Mouse (Mus musculus) CH12.LX (cell line): ENCODE measurements around the gene Flt3l. TPM values are rescaled to one million over a fixed set of nuclear protein-coding genes. Genes with fewer than 3 reads are reported as not detected.

Experiments used
- DNase-seq: peaks from one replicate; pipeline ENCODE4 v3.0.0-alpha.2; 2013; ENCODE audit errors: extremely low read depth
- H3K27ac ChIP-seq: 2 replicates; pipeline ENCODE4 v1.5.1; 2012; ENCODE audit warnings: low read depth, mild to moderate bottlenecking, control low read depth, moderate library complexity; ENCODE audit not compliant: insufficient read depth
- H3K27me3 ChIP-seq: replicated peaks from 2 replicates; pipeline ENCODE3; 2012; ENCODE audit warnings: inconsistent platforms
- H3K36me3 ChIP-seq, 2 experiments: replicated peaks in 1 of 2; 2 replicates each; pipeline versions ENCODE3 to v1.6.1; 2012; ENCODE audit warnings: inconsistent platforms in 1 of 2, low read length in 1 of 2, mild to moderate bottlenecking in 1 of 2, mixed read lengths in 1 of 2, moderate library complexity in 1 of 2; ENCODE audit not compliant: control insufficient read depth in 1 of 2, insufficient read depth in 1 of 2
- H3K4me1 ChIP-seq, 2 experiments: 2 replicates each; pipeline ENCODE4 v1.6.1; 2012; ENCODE audit warnings: inconsistent platforms in 1 of 2, moderate library complexity in 1 of 2; ENCODE audit not compliant: insufficient read depth in 2 of 2, control insufficient read depth in 1 of 2
- H3K4me2 ChIP-seq: 2 replicates; pipeline ENCODE4 v1.6.1; 2012; ENCODE audit warnings: low read depth, mild to moderate bottlenecking, control low read depth; ENCODE audit not compliant: poor library complexity, insufficient read depth, severe bottlenecking
- H3K4me3 ChIP-seq, 3 experiments: fragments of 150-350 bp in 1 of 3; sonication (generic) in 1 of 3; replicated peaks in 1 of 3; 2 replicates each; pipeline versions ENCODE3 to v1.5.1; 2011 to 2012; ENCODE audit warnings: low read depth in 2 of 3, low read length in 2 of 3, mild to moderate bottlenecking in 2 of 3, moderate library complexity in 2 of 3, control low read depth in 1 of 3, improper control_type of control experiment in 1 of 3, inconsistent platforms in 1 of 3, mixed read lengths in 1 of 3; ENCODE audit not compliant: poor library complexity in 1 of 3
- H3K79me2 ChIP-seq: replicated peaks from 2 replicates; pipeline ENCODE4 v1.6.1; 2012; ENCODE audit warnings: mild to moderate bottlenecking, moderate library complexity; ENCODE audit not compliant: control insufficient read depth, poor library complexity, insufficient read depth, severe bottlenecking; ENCODE audit errors: extremely low read depth
- H3K9ac ChIP-seq: 2 replicates; pipeline ENCODE4 v1.6.1; 2012; ENCODE audit warnings: low read depth, mild to moderate bottlenecking, control low read depth, moderate library complexity; ENCODE audit not compliant: insufficient read depth
- H3K9me3 ChIP-seq: replicated peaks from 2 replicates; pipeline ENCODE3; 2012; ENCODE audit warnings: low read length, inconsistent platforms, mixed read lengths
- BHLHE40 ChIP-seq: IDR thresholded peaks from 2 replicates; pipeline ENCODE4 v1.6.1; 2011; ENCODE audit warnings: mild to moderate bottlenecking, low read depth, low read length, improper control_type of control experiment
- ELF1 ChIP-seq: IDR thresholded peaks from 2 replicates; pipeline ENCODE4 v1.6.1; 2014; ENCODE audit warnings: low read depth, mild to moderate bottlenecking, inconsistent platforms, low read length, improper control_type of control experiment
- JUN ChIP-seq: IDR thresholded peaks from 2 replicates; pipeline ENCODE4 v1.6.1; 2011; ENCODE audit warnings: low read depth, mild to moderate bottlenecking, low read length, improper control_type of control experiment, moderate library complexity; ENCODE audit not compliant: insufficient read depth
- MAFK ChIP-seq: IDR thresholded peaks from 2 replicates; pipeline ENCODE4 v1.6.1; 2011; ENCODE audit warnings: low read length, improper control_type of control experiment; ENCODE audit not compliant: insufficient replicate concordance
- MAX ChIP-seq: IDR thresholded peaks from 2 replicates; pipeline ENCODE4 v1.6.1; 2011; ENCODE audit warnings: low read length, improper control_type of control experiment
- MEF2A ChIP-seq: IDR thresholded peaks from 2 replicates; pipeline ENCODE4 v1.6.1; 2014; ENCODE audit warnings: low read depth, mild to moderate bottlenecking, inconsistent platforms, low read length, improper control_type of control experiment, borderline replicate concordance
- MXI1 ChIP-seq: IDR thresholded peaks from 2 replicates; pipeline ENCODE4 v1.6.1; 2011; ENCODE audit warnings: mild to moderate bottlenecking, low read depth, low read length, improper control_type of control experiment
- NELFE ChIP-seq: IDR thresholded peaks from 2 replicates; pipeline ENCODE4 v1.6.1; 2011; ENCODE audit warnings: low read depth, low read length, improper control_type of control experiment
- NRF1 ChIP-seq: IDR thresholded peaks from 2 replicates; pipeline ENCODE4 v1.6.1; 2014; ENCODE audit warnings: low read depth, mild to moderate bottlenecking, inconsistent platforms, low read length, improper control_type of control experiment, moderate library complexity
- POLR2A ChIP-seq: IDR thresholded peaks from 2 replicates; pipeline ENCODE4 v1.6.1; 2011; ENCODE audit warnings: low read depth, mild to moderate bottlenecking, improper control_type of control experiment, low read length
- RAD21 ChIP-seq: IDR thresholded peaks from 2 replicates; pipeline ENCODE4 v1.6.1; 2011; ENCODE audit warnings: low read depth, mild to moderate bottlenecking, low read length, improper control_type of control experiment, moderate library complexity
- RCOR1 ChIP-seq: conservative IDR thresholded peaks from 2 replicates; pipeline ENCODE4 v1.6.1; 2012; ENCODE audit warnings: low read depth, mild to moderate bottlenecking, inconsistent platforms, low read length, improper control_type of control experiment
- SIN3A ChIP-seq: IDR thresholded peaks from 2 replicates; pipeline ENCODE4 v1.6.1; 2012; ENCODE audit warnings: low read length, improper control_type of control experiment, inconsistent platforms
- TCF12 ChIP-seq: IDR thresholded peaks from 2 replicates; pipeline ENCODE4 v1.6.1; 2014; ENCODE audit warnings: low read depth, mild to moderate bottlenecking, inconsistent platforms, low read length, improper control_type of control experiment
- USF1 ChIP-seq: IDR thresholded peaks from 2 replicates; pipeline ENCODE4 v1.6.1; 2014; ENCODE audit warnings: low read depth, mild to moderate bottlenecking, inconsistent platforms, low read length, improper control_type of control experiment
- ZNF384 ChIP-seq: IDR thresholded peaks from 2 replicates; pipeline ENCODE4 v1.6.1; 2012; ENCODE audit warnings: low read depth, low read length, improper control_type of control experiment, inconsistent platforms
- dilution Hi-C: fragments of 300-500 bp; cut with MboI; formaldehyde crosslinking; loops from 2 replicates; pipeline ENCODE4 v1.14.3; 2020; ENCODE audit warnings: low sequenced_read_pairs; ENCODE audit not compliant: extremely low pct_unique_long_range_greater_than_20kb, extremely low pct_ligation_motif_present
- in situ Hi-C: fragments of 300-500 bp; cut with MboI; formaldehyde crosslinking; loops from 3 replicates; pipeline ENCODE4 v1.14.3; 2019; ENCODE audit warnings: low sequenced_read_pairs, low pct_ligation_motif_present, low pct_unique_long_range_greater_than_20kb, mixed read lengths
- polyA plus RNA-seq: library from polyadenylated mRNA; unstranded; fragments of >175 nt; gene quantifications from 2 replicates; pipeline ENCODE4 v1.2.1, GENCODE M21; 2012; ENCODE audit warnings: low read depth; ENCODE audit not compliant: insufficient read length
- total RNA-seq, 2 experiments: library from RNA; depleted of rRNA; stranded (reverse); fragments of 300-350 nt in 1 of 2; fragments of >200 nt in 1 of 2; gene quantifications; 2 replicates each; pipeline ENCODE4 v1.2.3; 2012 to 2014

Flt3l gene
- total and polyA plus RNA-seq, 3 experiments, result 4.6 to 14.9 (median 4.9) TPM

DNA sequence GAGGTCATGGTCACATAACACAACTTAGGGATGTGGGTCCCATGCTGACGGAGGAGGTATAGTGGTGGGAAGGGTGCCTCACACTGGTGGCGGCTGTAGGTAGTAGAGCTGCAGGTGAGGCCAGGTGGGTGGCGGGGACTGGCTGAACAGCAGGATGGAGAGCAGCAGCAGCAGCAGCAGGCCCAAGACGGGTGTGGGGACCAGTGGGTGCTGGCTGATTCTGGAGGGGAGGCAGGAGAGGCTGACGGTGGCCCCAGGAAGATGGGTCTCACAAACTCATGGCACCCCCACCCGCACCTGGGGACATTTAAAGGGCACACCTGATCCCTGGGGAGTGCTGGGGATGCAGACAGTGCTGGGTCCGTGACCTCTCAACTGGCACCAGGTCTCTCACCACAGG is 47.4 kb upstream of the Flt3l start:
- H3K4me1 ChIP-seq, result peaks cover 0 to 10% of the 10 kb centered on the region in 2 experiments; a peak in 2 of 4 replicates
- in situ Hi-C loops (no loop called here), dilution Hi-C loops (no loop called here)

GRCm38 (mm10) chr7:45182606-45183005 is 46.4 kb upstream of the Flt3l start:
- Histone ChIP-seq H3K36me3 (no peaks in the 10 kb centered on the region), H3K9me3 (peaks cover 2% of the 10 kb centered on the region), H3K9ac (no peak overlapping the region), H3K79me2 (no peaks in the 10 kb centered on the region), H3K27me3 (peaks cover 96% of the 10 kb centered on the region), H3K4me3 (no peak overlapping the region), H3K4me1 (peaks cover 0 to 10% of the 10 kb centered on the region in 2 experiments; a peak in 2 of 4 replicates), H3K4me2 (peak overlapping the region; percentile 56), H3K27ac (no peak overlapping the region)
- in situ Hi-C loops (no loop called here), dilution Hi-C loops (no loop called here)
- DNase-seq, result no peak
- TF ChIP-seq JUN (no peak), RCOR1 (no peak), RAD21 (no peak), MXI1 (no peak), ZNF384 (no peak), ELF1 (no peak), USF1 (no peak)

More for the DNA sequence above, 47.4 kb upstream of the Flt3l start:
- TF ChIP-seq BHLHE40 (no peak), ELF1 (no peak), RAD21 (no peak)
- H3K36me3 ChIP-seq, result no peaks in the 10 kb centered on the region
- no peak overlapping the region for H3K4me3 ChIP-seq
- no peak overlapping the region for H3K4me2 ChIP-seq
- H3K27ac ChIP-seq, result no peak overlapping the region
- no peak for DNase-seq
- peaks cover under 1% of the 10 kb centered on the region for H3K9me3 ChIP-seq
- H3K27me3 ChIP-seq, result peaks cover 96% of the 10 kb centered on the region
- H3K79me2 ChIP-seq, result no peaks in the 10 kb centered on the region
- H3K9ac ChIP-seq, result no peak overlapping the region

GRCm38 (mm10) chr7:45182199-45182601 is 46.0 kb upstream of the Flt3l start:
- H3K79me2 ChIP-seq, result no peaks in the 10 kb centered on the region
- in situ Hi-C loops, result no loop called here
- H3K4me1 ChIP-seq, result peaks cover 0 to 10% of the 10 kb centered on the region in 2 experiments; a peak in 2 of 4 replicates
- DNase-seq, result peak; percentile 93
- peak overlapping the region; percentile 56 for H3K4me2 ChIP-seq
- H3K9ac ChIP-seq, result no peak overlapping the region
- TF ChIP-seq MXI1 (peak; percentile 46; the same call in 1 of the 2 replicates), SIN3A (peak; percentile 42; the same call in 1 of the 2 replicates), MAFK (no peak), NRF1 (peak; percentile 76), NELFE (peak; percentile 33; the same call in 1 of the 2 replicates), MEF2A (no peak), RCOR1 (peak; percentile 94), TCF12 (peak; percentile 40; the same call in 1 of the 2 replicates), POLR2A (peak; percentile 69), MAX (peak; percentile 78)
- TF ChIP-seq, all 38 proteins: peak for 8
- dilution Hi-C loops, result no loop called here
- H3K36me3 ChIP-seq, result no peaks in the 10 kb centered on the region
- peaks cover 97% of the 10 kb centered on the region for H3K27me3 ChIP-seq
- no peak overlapping the region for H3K27ac ChIP-seq
- H3K4me3 ChIP-seq, result no peak overlapping the region
- H3K9me3 ChIP-seq, result peaks cover 2% of the 10 kb centered on the region
